Mouse (Mus musculus): ENCODE measurements around the gene Slamf9.

Gene Slamf9

GRCm38 (mm10) chr1:172461602-172462001 lies 13.6 kb upstream of the Slamf9 start:
- DNase-seq (ENCODE audit: low spot score in 2 of 2) = no peak

DNA sequence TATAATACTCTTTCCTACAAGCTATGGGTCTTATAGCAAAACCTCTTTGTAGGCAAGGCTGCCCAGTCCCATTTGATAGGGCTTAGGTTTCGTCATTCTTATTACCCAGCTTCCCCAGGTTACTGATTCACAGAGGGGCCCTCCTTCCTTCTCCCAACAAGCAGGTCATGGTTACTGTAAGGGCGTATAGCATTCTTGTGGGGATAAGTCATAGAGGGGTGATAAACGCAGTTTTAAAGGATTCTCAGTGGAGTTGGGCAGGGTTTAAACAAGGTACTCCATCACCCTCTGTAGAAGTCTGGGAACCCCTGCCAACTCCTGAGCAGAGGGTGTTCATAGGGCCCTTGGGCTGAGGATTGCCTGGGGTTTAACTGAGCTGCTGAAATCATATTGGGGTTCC lies 12.6 kb upstream of the Slamf9 start:
- DNase-seq (ENCODE audit: low spot score in 2 of 2) = no peak

DNA sequence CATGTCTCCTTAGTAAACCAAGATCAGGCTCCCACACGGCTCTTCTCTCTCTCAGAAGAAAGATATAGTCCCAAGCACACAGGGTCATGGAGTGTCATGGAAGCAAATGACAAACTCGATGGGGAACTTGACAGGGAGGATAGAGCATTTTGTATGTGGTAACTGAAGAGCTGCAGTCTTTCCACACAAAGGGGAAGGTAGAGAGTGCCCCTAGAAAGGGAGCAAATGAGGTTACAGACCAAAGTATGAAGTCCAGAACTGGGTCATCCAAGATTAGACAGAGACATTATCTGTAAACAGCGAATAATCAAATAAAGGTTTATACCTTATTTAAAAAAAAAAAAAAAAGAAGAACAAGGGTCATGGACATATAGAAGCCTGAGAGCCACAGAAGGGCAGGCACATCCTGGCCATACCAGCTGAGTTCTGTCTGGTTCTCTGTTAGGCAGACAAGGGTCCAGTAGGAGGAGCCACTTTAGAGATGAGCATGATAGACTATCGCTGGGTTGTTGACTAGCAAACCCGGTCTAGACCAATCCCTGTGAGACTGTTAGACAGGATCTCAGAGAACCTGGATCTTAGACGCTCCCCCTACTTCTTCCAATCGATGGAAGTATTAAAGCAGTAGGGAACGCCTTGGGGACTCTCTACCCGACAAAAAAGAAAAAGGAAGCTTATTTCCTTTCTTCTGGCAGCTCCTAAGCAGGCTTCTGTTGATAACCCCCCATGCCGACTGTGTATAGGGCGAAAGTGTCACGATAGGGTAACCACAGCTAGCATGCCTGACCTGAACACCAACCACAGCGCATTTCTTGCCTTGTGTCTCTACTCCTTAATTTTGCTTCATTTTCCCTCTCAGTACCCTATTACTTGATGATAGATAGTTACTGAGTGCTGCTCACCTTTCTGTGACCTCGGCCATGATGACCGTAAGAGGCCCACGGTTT lies 11.5 kb upstream of the Slamf9 start:
- no peak for DNase-seq (ENCODE audit: low spot score in 2 of 2)

DNA sequence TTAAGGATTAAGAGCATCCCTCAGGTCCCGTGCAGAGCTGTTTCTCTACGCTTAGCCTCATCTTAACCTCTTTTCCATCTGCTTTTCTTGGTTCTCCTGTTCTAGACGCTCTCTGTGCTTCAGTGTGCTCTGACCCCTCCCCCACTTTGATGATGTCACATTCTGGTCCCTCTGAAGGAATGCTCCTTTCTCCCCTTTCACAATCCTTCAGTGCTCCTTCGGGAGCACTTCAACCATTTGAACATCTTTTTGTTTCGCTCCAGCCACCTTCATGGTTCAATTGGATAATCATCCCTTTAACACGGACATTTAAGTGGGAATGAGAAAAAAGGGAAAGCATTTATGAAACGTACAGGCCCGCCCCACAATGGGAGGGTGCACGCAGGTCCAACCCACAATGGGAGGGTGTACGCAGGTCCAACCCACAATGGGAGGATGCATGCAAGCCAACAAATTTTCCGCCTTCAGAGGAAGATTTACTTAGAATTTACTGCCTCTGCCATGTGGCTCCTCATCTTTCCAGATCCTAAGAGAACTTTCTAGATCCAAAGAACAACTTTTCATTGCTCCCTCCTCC lies 6.8 kb upstream of the Slamf9 start:
- DNase-seq (ENCODE audit: low spot score in 2 of 2) = no peak

- no peak for DNase-seq (ENCODE audit: low spot score in 2 of 2)
Measured at GRCm38 (mm10) chr1:172469373-172469772, 5.8 kb upstream of the Slamf9 start.

DNA sequence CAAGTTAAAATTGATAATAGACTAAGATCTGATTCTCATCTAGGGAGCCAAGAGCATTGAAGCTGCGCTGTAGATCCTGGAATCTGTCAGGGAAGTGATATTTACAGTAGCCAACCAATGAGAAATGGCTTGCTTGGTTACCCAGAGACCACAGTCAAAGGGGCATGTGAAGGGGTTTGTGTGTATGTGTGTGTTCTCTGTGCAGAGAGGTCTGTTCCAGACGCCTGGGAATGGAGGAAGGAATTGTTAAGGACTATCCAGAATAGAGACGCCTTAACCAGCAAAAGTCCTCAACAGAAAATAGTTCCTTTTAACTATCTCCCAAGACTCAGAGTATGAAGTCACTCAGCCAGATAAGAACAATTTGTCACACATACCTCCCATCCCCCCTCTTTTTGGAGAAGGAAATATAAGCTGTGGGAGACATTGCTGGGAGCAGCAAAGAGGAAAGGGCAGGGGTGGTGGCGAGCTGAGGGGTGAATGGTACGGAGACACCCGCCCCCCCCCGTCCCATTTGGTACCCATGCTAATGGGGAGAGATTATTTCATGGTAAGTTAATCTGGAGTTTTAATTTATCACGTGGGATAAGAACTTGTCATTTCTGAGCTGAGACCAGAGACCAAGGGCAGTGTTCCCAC lies 5.2 kb upstream of the Slamf9 start:
- DNase-seq (ENCODE audit: low spot score in 2 of 2) = no peak

GRCm38 (mm10) chr1:172472909-172473308 lies 2.2 kb upstream of the Slamf9 start:
- no peak for DNase-seq (ENCODE audit: low spot score in 2 of 2)

- no peak for DNase-seq (ENCODE audit: low spot score in 2 of 2)
Measured at GRCm38 (mm10) chr1:172474196-172474595, 962 bp upstream of the Slamf9 start.

DNA sequence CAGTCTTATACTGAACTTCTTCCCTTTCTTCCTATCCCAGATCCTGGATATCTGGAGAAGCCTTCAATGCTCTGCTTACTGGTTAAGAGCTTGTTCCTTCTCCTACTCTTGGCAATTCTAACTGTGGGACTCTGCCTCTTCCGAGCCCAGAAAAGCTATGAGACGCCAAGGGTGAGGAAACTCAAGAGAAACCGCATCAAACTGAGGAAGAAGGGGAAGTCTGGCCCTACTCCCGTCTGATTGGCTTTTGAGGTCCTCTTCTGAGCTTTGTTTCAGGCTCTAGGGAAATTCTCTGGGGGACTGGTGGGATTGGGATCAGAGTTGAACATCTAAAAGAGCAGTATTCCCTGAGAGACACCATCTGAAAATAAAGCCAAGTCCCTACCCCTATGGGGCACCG lies 2.9 kb downstream of the Slamf9 start:
- DNase-seq (ENCODE audit: low spot score in 2 of 2) = no peak

DNA sequence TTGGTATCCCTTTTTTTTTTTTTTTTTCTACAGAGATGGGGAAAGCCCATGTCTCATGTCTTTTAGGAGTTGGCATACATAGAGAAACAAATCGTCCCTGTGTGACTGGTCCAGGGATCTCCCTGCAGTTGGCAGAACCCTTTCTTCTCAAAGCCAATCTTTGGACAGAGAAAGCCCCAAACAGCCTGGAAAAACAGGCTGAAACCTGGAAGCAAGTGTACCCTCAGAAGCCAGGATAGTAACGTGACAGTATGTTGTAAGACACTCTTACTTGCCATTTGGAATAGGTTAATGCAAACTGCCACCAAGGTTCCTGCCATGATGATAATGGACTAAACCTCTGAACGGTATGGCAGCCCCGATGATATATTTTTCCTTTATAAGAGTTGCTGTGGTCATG lies 5.2 kb downstream of the Slamf9 start:
- no peak for DNase-seq (ENCODE audit: low spot score in 2 of 2)

DNA sequence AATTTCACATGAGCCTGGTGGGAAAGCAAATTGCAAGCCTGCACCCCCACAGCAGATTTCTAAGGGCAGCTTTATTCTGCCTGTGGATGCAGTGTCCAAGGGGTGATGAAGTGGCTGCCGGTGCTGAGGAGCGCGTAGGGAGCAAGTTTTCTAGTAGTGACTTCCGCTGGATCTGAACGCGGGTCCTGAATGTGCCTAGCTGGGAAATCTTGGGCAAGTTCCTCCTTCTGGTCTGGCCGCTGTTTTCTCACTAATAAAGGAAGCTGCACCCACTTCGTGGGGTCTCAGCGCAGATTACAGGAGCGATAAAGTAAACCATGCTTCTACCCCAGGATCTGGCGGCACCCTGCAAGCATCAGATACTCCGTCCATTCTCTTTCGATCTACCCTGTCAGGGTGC lies 6.0 kb downstream of the Slamf9 start:
- no peak for DNase-seq (ENCODE audit: low spot score in 2 of 2)

- DNase-seq (ENCODE audit: low spot score in 2 of 2) = peak; percentile 66 to 82
Measured at GRCm38 (mm10) chr1:172481540-172482280, 6.6 kb downstream of the Slamf9 start, which contains the start of gene Igsf9. Gene Igsf9, plus strand, starts transcription at chr1:172481788.

DNA sequence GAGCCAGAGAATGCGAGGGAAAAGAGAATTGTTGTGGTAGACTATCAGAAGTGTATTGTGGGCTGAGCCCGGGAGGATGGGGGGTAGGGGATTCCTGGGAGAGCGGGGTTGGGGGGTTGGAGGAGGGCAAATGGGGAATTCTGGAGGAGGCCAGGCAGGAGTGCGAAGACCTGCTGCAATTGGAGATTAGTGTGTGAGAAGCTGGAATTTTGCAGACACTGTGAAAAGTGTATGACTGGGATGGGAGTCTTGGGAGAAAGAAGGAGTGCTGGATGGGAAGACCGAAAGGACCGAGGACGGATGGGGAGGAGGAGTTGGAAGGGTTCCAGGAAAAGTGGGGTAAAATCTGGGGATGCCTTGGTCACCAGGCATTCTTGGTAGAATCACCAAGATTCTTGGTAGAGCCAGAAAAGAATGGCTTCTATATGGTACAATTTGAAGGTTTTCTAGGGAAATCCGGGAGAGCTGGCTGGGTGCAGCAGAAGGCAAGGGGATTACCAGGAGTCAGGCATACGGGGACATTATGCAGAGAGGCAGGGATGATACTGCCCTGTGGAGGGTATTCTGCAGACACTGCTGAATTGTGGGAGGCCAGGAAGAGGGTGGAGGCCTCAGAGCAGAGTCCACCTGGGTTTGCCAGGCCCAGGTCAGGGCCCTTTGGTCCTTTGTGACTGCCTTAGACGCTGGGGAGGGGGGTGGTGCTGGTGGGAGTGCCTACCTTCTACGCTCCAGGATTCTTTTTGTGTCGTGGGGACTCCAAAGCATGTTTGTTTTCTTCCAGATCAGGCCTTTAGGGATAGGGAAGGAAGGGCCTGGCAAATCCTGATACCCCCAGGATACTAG lies 7.6 kb downstream of the Slamf9 start:
- no peak for DNase-seq (ENCODE audit: low spot score in 2 of 2)

DNA sequence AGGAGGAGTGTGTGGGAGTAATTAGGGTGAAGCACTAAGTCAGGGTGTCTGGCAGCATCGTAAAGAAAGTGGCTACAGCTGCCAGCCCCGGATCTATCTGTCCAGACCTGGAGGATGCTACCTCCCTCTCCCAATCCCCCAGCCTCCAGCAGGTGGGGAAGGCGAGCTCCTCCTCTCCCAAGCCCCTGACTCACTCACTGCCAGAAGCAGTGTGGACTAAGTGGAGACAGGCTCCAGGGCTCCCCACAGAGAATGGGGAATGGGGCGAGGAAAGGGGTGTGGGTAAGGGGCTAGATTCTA lies 8.2 kb downstream of the Slamf9 start:
- DNase-seq (ENCODE audit: low spot score in 2 of 2) = no peak

DNA sequence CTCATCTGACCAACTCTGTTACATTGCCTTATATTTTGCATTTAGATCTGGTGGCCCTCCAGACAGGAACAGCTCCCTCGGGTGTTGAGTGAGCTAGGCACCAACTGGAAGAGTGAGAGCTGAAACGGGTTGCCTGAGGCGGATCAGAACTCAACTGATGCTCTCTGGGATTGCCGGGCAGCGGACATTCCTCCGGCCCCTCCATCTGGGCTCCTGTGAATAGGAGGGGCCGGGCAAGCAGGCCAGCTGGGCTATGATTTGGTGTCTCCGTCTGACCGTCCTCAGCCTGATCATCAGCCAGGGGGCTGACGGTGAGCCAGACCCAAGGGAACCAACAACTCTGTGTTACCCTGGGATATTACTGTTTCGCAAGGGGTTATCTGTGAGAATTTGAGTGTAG lies 9.1 kb downstream of the Slamf9 start:
- no peak for DNase-seq (ENCODE audit: low spot score in 2 of 2)

DNA sequence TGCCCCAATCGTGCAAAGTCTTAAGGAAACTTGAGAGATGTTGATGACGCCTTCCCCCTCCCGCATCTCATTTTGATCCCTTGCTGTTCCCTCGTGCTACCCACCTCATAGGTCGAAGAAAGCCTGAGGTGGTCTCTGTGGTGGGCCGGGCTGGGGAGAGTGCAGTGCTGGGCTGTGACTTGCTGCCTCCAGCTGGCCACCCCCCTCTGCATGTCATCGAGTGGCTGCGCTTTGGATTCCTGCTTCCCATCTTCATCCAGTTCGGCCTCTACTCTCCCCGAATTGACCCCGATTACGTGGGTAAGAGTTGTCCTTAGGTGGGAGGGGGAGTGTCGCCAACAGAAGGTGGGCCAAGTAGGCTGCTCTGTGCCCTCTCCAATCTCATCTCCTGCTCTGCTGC lies 9.5 kb downstream of the Slamf9 start:
- DNase-seq (ENCODE audit: low spot score in 2 of 2) = no peak

DNA sequence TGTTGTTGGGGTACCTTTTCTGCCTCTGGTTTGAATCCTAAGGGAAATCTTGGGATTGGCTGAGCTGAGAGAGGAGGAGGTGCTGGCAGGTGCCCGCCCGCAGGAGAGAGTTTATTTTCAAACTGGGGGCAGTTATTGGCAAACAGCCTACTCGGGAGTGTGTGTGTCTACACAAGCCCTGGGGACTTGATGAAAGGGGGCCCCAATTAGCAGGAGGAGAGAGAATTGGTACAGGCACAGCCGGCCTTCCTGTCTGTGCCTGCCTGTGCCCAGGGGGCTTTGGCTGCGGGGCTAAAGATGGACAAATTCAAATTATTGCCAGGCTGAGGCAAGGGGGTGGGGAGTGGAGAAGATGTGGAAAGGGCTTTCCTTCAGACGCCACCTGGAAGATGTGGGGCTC lies 10.7 kb downstream of the Slamf9 start:
- no peak for DNase-seq (ENCODE audit: low spot score in 2 of 2)

DNA sequence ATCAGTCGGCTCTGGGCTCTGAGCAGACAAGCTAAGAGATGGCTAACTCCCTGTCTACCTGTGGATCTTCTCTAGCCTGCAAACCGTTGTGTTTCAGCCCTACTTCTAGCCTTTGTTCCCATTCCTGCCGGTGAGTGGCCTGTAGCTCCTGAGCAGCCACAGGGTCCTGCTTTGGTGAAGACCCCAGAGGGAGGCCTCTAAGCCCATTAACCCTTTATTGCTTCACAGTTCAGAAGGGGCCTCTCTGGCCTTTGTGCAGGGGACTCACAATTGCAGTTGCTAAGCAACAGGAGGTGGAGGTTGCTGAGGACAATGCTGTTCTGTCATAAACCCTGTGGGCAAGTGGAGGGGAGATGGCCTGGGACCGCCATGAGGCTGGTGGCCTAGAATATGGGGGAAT lies 11.1 kb downstream of the Slamf9 start:
- DNase-seq (ENCODE audit: low spot score in 2 of 2) = no peak

DNA sequence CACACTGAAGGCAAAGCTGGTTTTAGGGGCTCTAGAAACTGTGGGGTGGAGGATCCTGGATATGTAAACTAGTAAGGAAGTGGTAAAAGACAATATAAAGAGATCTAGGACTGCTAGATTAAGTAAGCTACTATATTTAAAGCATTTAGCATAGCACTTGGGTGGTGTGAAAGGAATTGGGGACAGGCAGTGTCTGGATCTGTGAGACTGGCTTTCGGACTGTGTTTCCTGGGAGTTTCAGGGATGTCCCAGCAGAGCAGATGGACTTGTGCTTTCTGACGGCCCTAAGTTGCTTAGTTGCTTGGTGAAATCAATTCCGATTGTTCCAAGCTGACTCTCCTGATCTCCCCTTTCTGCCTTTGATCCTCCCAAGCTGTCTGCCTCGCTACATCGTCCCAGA lies 11.5 kb downstream of the Slamf9 start:
- DNase-seq (ENCODE audit: low spot score in 2 of 2) = no peak

DNA sequence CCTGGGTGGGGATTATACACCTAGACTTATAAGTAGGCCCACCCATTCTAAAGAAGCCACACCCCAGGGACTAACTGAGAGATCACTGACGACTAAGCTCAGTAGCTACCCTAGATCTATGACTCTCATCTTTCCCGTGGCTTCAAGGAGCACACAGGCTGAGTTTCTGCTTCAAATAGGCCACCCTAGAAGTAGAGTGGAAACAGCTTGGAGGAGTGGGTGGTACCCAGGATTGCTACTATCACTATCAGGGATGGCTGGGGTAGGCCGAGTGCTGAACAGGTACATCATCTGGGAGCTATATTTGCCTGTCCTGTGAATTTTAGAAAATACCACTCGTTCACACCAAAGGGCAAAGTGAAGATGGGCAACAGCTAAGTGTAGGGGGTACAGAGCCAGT lies 12.7 kb downstream of the Slamf9 start:
- no peak for DNase-seq (ENCODE audit: low spot score in 2 of 2)

DNA sequence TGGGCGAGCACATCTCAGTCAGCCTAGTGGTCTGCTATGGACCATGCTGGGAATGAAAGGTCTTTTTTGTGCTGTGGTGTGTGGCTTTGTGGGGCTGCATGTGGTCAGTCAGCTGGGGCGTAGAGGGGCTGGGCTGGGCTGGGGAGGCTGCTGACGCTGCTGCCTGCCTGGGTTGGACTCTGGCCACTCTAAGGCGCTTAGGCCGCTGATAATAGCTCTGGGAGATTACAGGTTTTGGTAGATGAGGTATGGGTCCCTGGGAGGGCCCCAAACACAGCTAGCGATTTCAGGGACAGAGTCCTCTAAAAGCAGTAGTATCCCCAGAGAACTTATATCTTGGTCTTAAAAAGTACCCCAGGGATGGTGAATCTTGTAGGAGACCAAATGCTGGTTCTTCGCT lies 13.7 kb downstream of the Slamf9 start:
- no peak for DNase-seq (ENCODE audit: low spot score in 2 of 2)
